ENCODE assay signal across 25 mouse cellular contexts in the genomic region with DNA sequence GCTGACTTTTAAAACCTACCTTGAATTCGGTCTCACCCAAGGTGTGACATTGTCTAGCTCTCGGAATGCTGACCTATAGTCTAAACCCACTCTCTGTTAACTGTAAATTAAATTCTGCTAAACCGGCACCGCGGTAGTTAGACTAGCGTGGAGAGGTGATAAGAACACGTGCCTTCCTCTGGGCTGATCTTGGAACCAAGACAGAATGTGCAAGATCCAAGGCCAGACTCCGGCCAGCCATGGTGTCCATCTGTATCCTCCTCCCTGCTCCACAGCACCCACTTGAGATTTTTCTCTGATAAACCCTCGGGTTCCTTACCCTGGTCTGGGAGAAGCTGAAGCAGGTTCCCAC. TPM values are rescaled to one million over a fixed set of nuclear protein-coding genes. Genes with fewer than 3 reads are reported as not detected.
A peak's percentile ranks its signal among the peaks of the same experiment; 100 is the strongest.
DNase-seq lines count a peak whose midpoint lies in the region; ATAC-seq and TF ChIP-seq lines count a peak whose summit lies in the region.
"Had no signal": no experiment of that assay in that cellular context is flagged by ENCODE, and none has a peak within 500 bp of the region (broad histone marks: within the 10 kb centered on the region; RNA-seq: fewer than 3 reads in every experiment).

No protein-coding gene starts in this region.

- H3K4me2 ChIP-seq in heart, embryonic 13.5 days, result peak overlapping the region; percentile 51
- peak overlapping the region; percentile 50 for H3K4me2 ChIP-seq in liver, embryonic 15.5 days
- no peak overlapping the region for H3K4me2 ChIP-seq in forebrain, embryonic 13.5 days
- H3K4me2 ChIP-seq: heart, embryonic 15.5 days; hindbrain, embryonic 15.5 days; midbrain, embryonic 11.5 days; neural tube, embryonic 13.5 days had no signal

- TF ChIP-seq EP300 in ES-Bruce4 (IDR thresholded peaks at IDR 0.05; ENCODE audit: insufficient read depth, low read depth, low read length), result no peak

- 0 out of 2 replicates have a peak, but pooled peaks cover 4% of the 10 kb centered on the region for H3K27me3 ChIP-seq in heart, embryonic 13.5 days (replicated peaks)
- H3K27me3 ChIP-seq in ES-Bruce4 (ENCODE audit: control insufficient read depth, insufficient read depth, low read length, poor library complexity, severe bottlenecking), result no peaks in the 10 kb centered on the region
- H3K27me3 ChIP-seq in liver, embryonic 15.5 days, result no peaks in the 10 kb centered on the region
- H3K27me3 ChIP-seq in forebrain, embryonic 13.5 days, result no peaks in the 10 kb centered on the region
- H3K27me3 ChIP-seq: heart, embryonic 15.5 days; hindbrain, embryonic 15.5 days; neural tube, embryonic 13.5 days had no signal

- intact Hi-C loops in heart, postnatal 36 days (cut with DNase I), result no loop called here

- H3K4me3 ChIP-seq in heart, embryonic 13.5 days, result peak overlapping the region; percentile 13; the same call in 1 of the 2 replicates
- peak overlapping the region; percentile 75 for H3K4me3 ChIP-seq in ES-Bruce4 (ENCODE audit: low read depth, low read length)
- peak overlapping the region; percentile 10; the same call in 1 of the 2 replicates for H3K4me3 ChIP-seq in liver, embryonic 15.5 days (replicated peaks)
- H3K4me3 ChIP-seq in forebrain, embryonic 13.5 days, result no peak overlapping the region
- H3K4me3 ChIP-seq: embryonic facial prominence, embryonic 10.5 days; heart, embryonic 15.5 days; hindbrain, embryonic 15.5 days; neural tube, embryonic 13.5 days had no signal

- no peak for TF ChIP-seq CTCF in ES-Bruce4 (IDR thresholded peaks at IDR 0.05; ENCODE audit: low read depth, low read length)

- no peak for DNase-seq in heart, postnatal 36 days
- DNase-seq in kidney, postnatal 10 days, result no peak
- DNase-seq: adrenal gland, adult 2 months; B cell, adult 2 months; cerebellum, postnatal 25 days; kidney, adult 18-20 months; kidney, postnatal 14 days; right cerebral cortex, postnatal 14 days had no signal

- no peak for TF ChIP-seq POLR2A in ES-Bruce4 (IDR thresholded peaks at IDR 0.05; ENCODE audit: insufficient read depth, low read length)

- 24% methylated on average over 9 of the region's 9 CpGs for WGBS in heart, embryonic 13.5 days
- WGBS in liver, embryonic 15.5 days (ENCODE audit: insufficient replicate concordance), result 15% methylated on average over 9 of the region's 9 CpGs
- WGBS in forebrain, embryonic 13.5 days, result 77% methylated on average over 9 of the region's 9 CpGs

- no peaks in the 10 kb centered on the region for H3K36me3 ChIP-seq in heart, embryonic 13.5 days
- peaks cover 9% of the 10 kb centered on the region for H3K36me3 ChIP-seq in ES-Bruce4 (ENCODE audit: control insufficient read depth, insufficient read depth, low read length, poor library complexity, severe bottlenecking)
- H3K36me3 ChIP-seq in liver, embryonic 15.5 days (replicated peaks), result no peaks in the 10 kb centered on the region
- no peaks in the 10 kb centered on the region for H3K36me3 ChIP-seq in forebrain, embryonic 13.5 days (ENCODE audit: poor library complexity, severe bottlenecking)
- H3K36me3 ChIP-seq: embryonic facial prominence, embryonic 10.5 days; heart, embryonic 15.5 days; hindbrain, embryonic 15.5 days; neural tube, embryonic 13.5 days had no signal

- H3K4me1 ChIP-seq in heart, embryonic 13.5 days, result peaks cover 6% of the 10 kb centered on the region
- peaks cover 2% of the 10 kb centered on the region for H3K4me1 ChIP-seq in ES-Bruce4 (ENCODE audit: control insufficient read depth, insufficient read depth, low read length)
- peaks cover 11% of the 10 kb centered on the region for H3K4me1 ChIP-seq in liver, embryonic 15.5 days (replicated peaks)
- no peaks in the 10 kb centered on the region for H3K4me1 ChIP-seq in forebrain, embryonic 13.5 days
- H3K4me1 ChIP-seq: hindbrain, embryonic 15.5 days; neural tube, embryonic 13.5 days had no signal

- no peaks in the 10 kb centered on the region for H3K9me3 ChIP-seq in heart, embryonic 13.5 days
- no peaks in the 10 kb centered on the region for H3K9me3 ChIP-seq in ES-Bruce4 (replicated peaks; ENCODE audit: control insufficient read depth, insufficient read depth, low read length, poor library complexity, severe bottlenecking)
- no peaks in the 10 kb centered on the region for H3K9me3 ChIP-seq in liver, embryonic 15.5 days (replicated peaks)
- no peaks in the 10 kb centered on the region for H3K9me3 ChIP-seq in forebrain, embryonic 13.5 days (replicated peaks)
- H3K9me3 ChIP-seq: embryonic facial prominence, embryonic 10.5 days; heart, embryonic 15.5 days; hindbrain, embryonic 15.5 days; neural tube, embryonic 13.5 days had no signal

- no peak overlapping the region for H3K27ac ChIP-seq in heart, embryonic 13.5 days (replicated peaks)
- peak overlapping the region; percentile 98 for H3K27ac ChIP-seq in ES-Bruce4 (ENCODE audit: insufficient read depth, low read length)
- H3K27ac ChIP-seq in liver, embryonic 15.5 days (replicated peaks), result no peak overlapping the region
- H3K27ac ChIP-seq in forebrain, embryonic 13.5 days, result no peak overlapping the region
- H3K27ac ChIP-seq: embryonic facial prominence, embryonic 10.5 days; heart, embryonic 15.5 days; hindbrain, embryonic 15.5 days; neural tube, embryonic 13.5 days had no signal

- no peak for ATAC-seq in heart, embryonic 13.5 days (ENCODE audit: extremely low read depth, insufficient number of reproducible peaks, low FRiP score, low TSS enrichment)
- ATAC-seq in common myeloid progenitor, adult 5-6 weeks (replicated peaks; ENCODE audit: low read depth, poor library complexity, severe bottlenecking), result peak; percentile 31
- ATAC-seq in liver, embryonic 15.5 days (ENCODE audit: insufficient read depth), result peak; percentile 43; the same call in 1 of the 2 replicates
- no peak for ATAC-seq in monocyte, adult 5-6 weeks (replicated peaks; ENCODE audit: insufficient number of reproducible peaks, low FRiP score, low TSS enrichment, poor library complexity, severe bottlenecking)
- no peak for ATAC-seq in forebrain, embryonic 13.5 days

- H3K9ac ChIP-seq in heart, embryonic 13.5 days, result no peak overlapping the region
- peak overlapping the region; percentile 87 for H3K9ac ChIP-seq in ES-Bruce4 (ENCODE audit: low read depth, poor library complexity, severe bottlenecking)
- H3K9ac ChIP-seq in liver, embryonic 15.5 days, result no peak overlapping the region
- H3K9ac ChIP-seq in forebrain, embryonic 13.5 days, result no peak overlapping the region
- H3K9ac ChIP-seq: heart, embryonic 15.5 days; hindbrain, embryonic 15.5 days; neural tube, embryonic 13.5 days had no signal

RNA-seq across cellular contexts. Expression of gene Gdf3, which starts 0.5 kb away (rescaled TPM):
- polyA plus RNA-seq in heart, embryonic 13.5 days (2015; fragmentation: Nextera tagmentation; extraction: Ambion mirVana), result 0.20 and 0.27 TPM in 2 replicates
- not detected for total RNA-seq in heart, postnatal 36 days (2021)
- polyA plus RNA-seq in ES-Bruce4 (2011; ENCODE audit: insufficient read depth, insufficient read length, low read depth, missing spikeins), result 34.8 and 37.0 TPM in 2 replicates
- total RNA-seq in common myeloid progenitor, adult 5-6 weeks (2017), result 4.1 and 5.6 TPM in 2 replicates
- polyA plus RNA-seq in liver, embryonic 15.5 days (2015; fragmentation: Nextera tagmentation; extraction: Ambion mirVana), result 1.2 and 1.6 TPM in 2 replicates
- total RNA-seq in monocyte, adult 5-6 weeks (2017), result 1.7 to 3.5 TPM (median 2.5 TPM) in 3 replicates
- not detected in 2 replicates for polyA plus RNA-seq in forebrain, embryonic 13.5 days (2015; fragmentation: Nextera tagmentation; extraction: Ambion mirVana)
- total RNA-seq: adrenal gland, adult 2 months; gastrocnemius, adult 8-10 months; layer of hippocampus, postnatal 10 days; left cerebral cortex, postnatal 14 days; liver, adult 2 months had no signal
- polyA plus RNA-seq: neural tube, embryonic 13.5 days had no signal

RNA-seq across cellular contexts. Expression of gene Apobec1, which starts 7.1 kb away (rescaled TPM):
- polyA plus RNA-seq in heart, embryonic 13.5 days (2015; fragmentation: Nextera tagmentation; extraction: Ambion mirVana), result 2.2 and 2.7 TPM in 2 replicates
- total RNA-seq in heart, postnatal 36 days (2021), result 1 to 10 TPM; 6.3 to 8.0 TPM
- polyA plus RNA-seq in ES-Bruce4 (2011; ENCODE audit: insufficient read depth, insufficient read length, low read depth, missing spikeins), result 7.9 and 9.7 TPM in 2 replicates
- total RNA-seq in common myeloid progenitor, adult 5-6 weeks (2017), result 13.3 and 14.2 TPM in 2 replicates
- polyA plus RNA-seq in liver, embryonic 15.5 days (2015; fragmentation: Nextera tagmentation; extraction: Ambion mirVana), result 4.6 and 5.2 TPM in 2 replicates
- total RNA-seq in monocyte, adult 5-6 weeks (2017), result 129 to 219 TPM (median 170 TPM) in 3 replicates
- 2.9 and 3.8 TPM in 2 replicates for polyA plus RNA-seq in forebrain, embryonic 13.5 days (2015; fragmentation: Nextera tagmentation; extraction: Ambion mirVana)

RNA-seq across cellular contexts. Expression of gene Dppa3, which starts 16.9 kb away (rescaled TPM):
- not detected in 2 replicates for polyA plus RNA-seq in heart, embryonic 13.5 days (2015; fragmentation: Nextera tagmentation; extraction: Ambion mirVana)
- not detected for total RNA-seq in heart, postnatal 36 days (2021)
- polyA plus RNA-seq in ES-Bruce4 (2011; ENCODE audit: insufficient read depth, insufficient read length, low read depth, missing spikeins), result 203 and 217 TPM in 2 replicates
- total RNA-seq in common myeloid progenitor, adult 5-6 weeks (2017), result not detected in 2 replicates
- not detected in 2 replicates for polyA plus RNA-seq in liver, embryonic 15.5 days (2015; fragmentation: Nextera tagmentation; extraction: Ambion mirVana)
- 8.6 TPM in 1 of 3 replicates, not detected in the others for total RNA-seq in monocyte, adult 5-6 weeks (2017)
- polyA plus RNA-seq in forebrain, embryonic 13.5 days (2015; fragmentation: Nextera tagmentation; extraction: Ambion mirVana), result not detected in 2 replicates
- total RNA-seq: adrenal gland, adult 2 months; gastrocnemius, adult 8-10 months; layer of hippocampus, postnatal 10 days; left cerebral cortex, postnatal 14 days; liver, adult 2 months had no signal
- polyA plus RNA-seq: adrenal gland, adult 2 months; embryonic facial prominence, embryonic 10.5 days; heart, embryonic 15.5 days; hindbrain, embryonic 15.5 days; liver, adult 2 months; midbrain, embryonic 11.5 days; neural tube, embryonic 13.5 days; spleen, adult 2 months; stomach, embryonic 16.5 days had no signal

RNA-seq across cellular contexts. Expression of gene Aicda, which starts 55.8 kb away (rescaled TPM):
- not detected in 2 replicates for polyA plus RNA-seq in heart, embryonic 13.5 days (2015; fragmentation: Nextera tagmentation; extraction: Ambion mirVana)
- not detected for total RNA-seq in heart, postnatal 36 days (2021)
- polyA plus RNA-seq in ES-Bruce4 (2011; ENCODE audit: insufficient read depth, insufficient read length, low read depth, missing spikeins), result 0.55 TPM in 1 of 2 replicates, not detected in the other
- not detected in 2 replicates for total RNA-seq in common myeloid progenitor, adult 5-6 weeks (2017)
- polyA plus RNA-seq in liver, embryonic 15.5 days (2015; fragmentation: Nextera tagmentation; extraction: Ambion mirVana), result not detected in 2 replicates
- 1.6 TPM in 1 of 3 replicates, not detected in the others for total RNA-seq in monocyte, adult 5-6 weeks (2017)
- polyA plus RNA-seq in forebrain, embryonic 13.5 days (2015; fragmentation: Nextera tagmentation; extraction: Ambion mirVana), result 0.12 and 0.21 TPM in 2 replicates
- total RNA-seq: adrenal gland, adult 2 months; gastrocnemius, adult 8-10 months; layer of hippocampus, postnatal 10 days; left cerebral cortex, postnatal 14 days; liver, adult 2 months had no signal
- polyA plus RNA-seq: adrenal gland, adult 2 months; heart, embryonic 15.5 days; liver, adult 2 months; midbrain, embryonic 11.5 days had no signal

Comparison
In these comparisons a context has a peak if more than half of its experiments do, and no peak if none do; other contexts are left out.
1. ATAC-seq: peak in common myeloid progenitor, adult 5-6 weeks (single experiment) and liver, embryonic 15.5 days (single experiment); none in heart, embryonic 13.5 days (single experiment), monocyte, adult 5-6 weeks (single experiment) and forebrain, embryonic 13.5 days (single experiment).
2. RNA of gene Gdf3, which starts 0.5 kb away (polyA plus RNA-seq): 34.8 to 37.0 TPM in ES-Bruce4; 1.2 to 1.6 TPM in liver, embryonic 15.5 days, 0.20 to 0.27 TPM in heart, embryonic 13.5 days and not detected in forebrain, embryonic 13.5 days; every median in the first group is over 10 times any median in the second.
3. RNA of gene Dppa3, which starts 16.9 kb away (polyA plus RNA-seq): 203 to 217 TPM in ES-Bruce4; not detected in heart, embryonic 13.5 days, not detected in liver, embryonic 15.5 days and not detected in forebrain, embryonic 13.5 days; every median in the first group is over 100 times any median in the second.